Mouse (Mus musculus): ENCODE results near the gene Ptpdc1.

Ptpdc1 gene

DNA sequence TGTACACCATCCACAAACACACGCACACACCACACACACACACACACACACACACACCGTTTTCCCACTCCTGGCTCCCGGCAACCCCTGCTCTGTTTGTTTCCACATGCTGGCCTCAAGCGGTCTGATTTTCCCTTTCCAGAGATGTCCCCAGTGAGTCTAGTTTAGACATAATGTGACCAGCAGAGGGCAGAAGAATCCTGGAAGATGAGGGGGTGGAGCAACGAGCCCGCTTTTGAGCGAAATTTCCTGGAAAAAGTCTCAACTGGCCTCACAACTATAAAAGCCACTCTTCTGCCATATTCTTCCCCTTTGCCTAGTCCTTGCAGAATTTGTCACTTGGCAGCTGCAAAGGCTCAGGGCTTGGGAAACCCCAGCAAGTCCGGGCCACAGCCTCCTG is 30.2 kb upstream of the Ptpdc1 start:
- peak; percentile 83 for DNase-seq (ENCODE audit: low read depth, low spot score)

GRCm38 (mm10) chr13:48653788-48654770 is 28.6 kb upstream of the Ptpdc1 start:
- DNase-seq (ENCODE audit: low read depth, low spot score): peak; percentile 52

DNA sequence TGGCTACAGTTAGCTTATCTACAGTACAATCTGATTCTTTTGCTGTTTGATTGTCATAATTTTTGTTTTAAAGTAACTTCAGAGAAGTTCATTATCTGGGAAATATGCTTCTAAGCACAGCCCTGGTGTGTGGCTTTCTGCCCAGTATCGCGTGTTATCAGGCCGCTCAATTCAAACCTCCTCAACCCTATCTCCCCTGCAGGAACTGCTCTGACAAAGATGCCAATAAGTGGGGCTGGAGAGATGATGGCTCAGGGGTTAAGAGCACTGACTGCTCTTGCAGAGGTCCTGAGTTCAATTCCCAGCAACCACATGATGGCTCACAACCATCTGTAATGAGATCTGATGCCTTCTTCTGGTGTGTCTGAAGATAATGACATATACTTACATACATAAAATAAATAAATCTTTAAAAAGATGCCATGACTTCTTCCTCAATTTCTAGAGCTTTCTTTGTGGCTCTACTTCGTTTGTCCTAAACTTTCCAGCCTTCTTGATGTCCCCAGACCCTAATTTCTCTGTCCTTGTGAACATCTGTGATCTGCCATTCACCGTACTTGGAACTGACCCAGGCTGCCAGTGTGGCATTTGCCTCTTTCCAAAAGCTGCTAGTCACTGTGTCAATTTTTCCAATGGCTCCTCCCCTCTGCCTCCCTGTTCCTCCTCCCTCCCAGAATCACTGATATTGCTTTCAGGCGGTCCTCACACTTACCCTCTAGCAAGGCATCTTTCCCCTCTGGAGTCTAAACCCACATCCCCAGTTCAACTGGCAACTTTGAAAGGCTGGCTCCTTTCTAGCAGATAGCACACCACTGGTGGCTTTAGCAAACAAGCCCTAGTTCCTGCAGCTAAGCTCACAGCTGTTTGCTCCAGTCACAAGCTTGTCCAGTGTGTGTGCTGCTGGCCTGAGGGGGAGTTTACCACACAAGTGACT is 25.9 kb upstream of the Ptpdc1 start:
- no peak for DNase-seq (ENCODE audit: low read depth, low spot score)

DNA sequence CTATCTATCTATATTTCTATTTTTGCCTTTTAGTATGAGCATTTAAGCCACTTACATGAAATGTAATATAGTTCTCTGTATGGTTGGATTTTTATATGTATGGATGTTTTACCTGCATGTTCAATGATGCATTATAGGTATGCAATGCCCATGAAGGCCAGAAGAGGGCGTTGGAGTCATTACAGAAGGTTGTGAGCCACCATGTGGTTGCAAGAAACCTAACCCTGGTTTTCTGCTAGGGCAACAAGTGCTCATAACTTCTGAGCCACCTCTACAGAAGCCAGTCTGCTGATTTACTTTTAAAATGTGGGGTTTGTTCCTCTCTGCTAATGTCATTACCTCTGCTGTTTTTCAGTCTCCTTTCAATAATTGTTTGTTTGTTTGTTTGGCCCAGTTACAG is 25.2 kb upstream of the Ptpdc1 start:
- DNase-seq (ENCODE audit: low read depth, low spot score): peak; percentile 78

DNA sequence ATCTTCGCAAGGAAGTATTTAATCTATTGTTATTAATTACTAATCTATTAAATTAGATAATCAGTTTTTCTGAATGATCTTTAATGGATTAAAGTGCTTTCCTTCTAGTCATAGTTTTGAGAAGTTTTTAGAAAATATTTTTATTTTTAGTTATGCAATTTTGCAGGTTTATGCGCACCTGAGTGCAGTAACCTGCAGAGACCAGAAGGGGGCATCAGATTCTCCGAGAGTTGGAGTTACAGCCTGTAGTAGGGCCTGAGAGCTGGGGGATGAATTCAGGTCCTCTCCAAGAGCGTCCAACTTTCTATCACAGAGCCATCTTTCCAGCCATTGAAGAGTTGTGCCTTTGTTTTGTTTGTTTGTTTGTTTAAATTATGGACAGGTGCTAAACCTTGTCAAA is 21.2 kb upstream of the Ptpdc1 start:
- DNase-seq (ENCODE audit: low read depth, low spot score): no peak

GRCm38 (mm10) chr13:48643991-48644390 is 18.5 kb upstream of the Ptpdc1 start:
- no peak for DNase-seq (ENCODE audit: low read depth, low spot score)

DNA sequence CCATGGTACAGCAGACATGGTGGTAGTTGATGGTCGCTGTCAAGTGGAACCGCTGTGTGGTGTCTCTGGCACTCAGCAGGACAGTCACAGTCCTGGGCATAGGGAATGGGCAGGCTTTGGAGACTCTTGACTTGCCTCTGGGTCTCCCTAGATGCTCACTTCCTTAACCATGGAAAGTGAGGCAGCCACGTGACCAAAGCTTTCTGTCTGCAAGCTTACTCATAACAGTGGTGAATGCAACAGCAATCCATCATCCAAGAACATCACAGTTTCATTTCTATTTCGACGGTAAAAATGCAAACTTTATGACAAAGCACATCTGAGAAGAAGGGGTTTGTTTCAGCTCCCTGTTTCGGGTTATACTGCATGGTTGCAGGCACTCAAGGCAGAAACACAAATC is 17.6 kb upstream of the Ptpdc1 start:
- DNase-seq (ENCODE audit: low read depth, low spot score): no peak

DNA sequence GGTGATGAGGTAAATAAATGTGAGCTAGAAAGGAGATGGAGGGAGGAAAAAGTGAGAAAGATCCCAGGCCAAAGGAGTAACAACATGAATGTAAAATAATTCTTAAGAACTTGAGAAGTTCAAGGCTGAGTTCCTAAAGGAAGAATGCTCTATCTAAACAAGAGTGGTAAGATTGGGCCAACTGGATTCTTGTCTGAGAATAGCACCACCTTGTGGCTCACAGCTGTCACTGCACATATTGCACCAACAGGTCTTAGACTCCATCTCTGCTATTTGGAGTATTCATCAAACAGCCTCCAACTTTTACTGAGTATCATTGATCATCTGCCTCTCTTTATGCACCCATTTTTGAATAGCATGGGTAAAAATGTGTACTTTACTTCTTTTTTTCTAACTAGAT is 14.1 kb upstream of the Ptpdc1 start:
- DNase-seq (ENCODE audit: low read depth, low spot score): peak; percentile 72

DNA sequence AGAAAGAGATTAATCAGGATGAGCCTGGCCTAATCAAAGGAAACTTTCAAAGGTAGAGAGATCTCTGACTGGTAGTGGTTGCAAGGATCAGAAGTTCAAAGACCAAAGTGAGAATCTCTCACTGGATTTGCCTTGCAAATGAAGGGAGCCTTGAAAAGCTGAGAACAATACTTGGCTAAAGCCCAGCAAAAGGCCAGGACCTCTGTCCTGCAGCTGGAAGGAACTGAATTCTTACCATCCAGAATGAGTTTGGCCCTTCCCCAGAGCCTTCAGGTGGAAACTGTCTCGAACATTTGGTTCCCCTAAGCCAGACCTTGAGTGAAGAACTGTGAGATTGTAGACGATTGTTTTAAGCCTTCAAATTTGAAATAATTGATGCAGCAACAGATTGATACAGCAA is 12.2 kb upstream of the Ptpdc1 start:
- no peak for DNase-seq (ENCODE audit: low read depth, low spot score)

DNA sequence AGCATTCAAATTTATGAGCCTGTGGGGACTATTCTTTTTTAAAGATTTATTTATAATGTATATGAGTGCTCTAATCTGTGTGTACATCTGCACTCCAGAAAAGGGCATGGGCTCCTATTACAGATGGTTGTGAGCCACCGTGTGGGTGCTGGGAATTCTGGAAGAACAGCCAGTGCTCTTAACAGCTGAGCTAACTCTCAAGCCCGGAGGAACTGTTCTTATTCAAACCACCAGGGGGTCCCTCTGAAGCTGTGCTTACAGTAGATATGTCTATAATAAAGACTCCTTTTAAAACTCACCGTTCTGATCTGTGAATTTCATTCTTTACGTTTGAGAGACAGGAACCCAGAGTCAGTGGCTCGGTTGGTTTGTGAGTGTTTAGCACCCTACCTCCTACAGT is 6.2 kb upstream of the Ptpdc1 start:
- DNase-seq (ENCODE audit: low read depth, low spot score): peak; percentile 22

DNA sequence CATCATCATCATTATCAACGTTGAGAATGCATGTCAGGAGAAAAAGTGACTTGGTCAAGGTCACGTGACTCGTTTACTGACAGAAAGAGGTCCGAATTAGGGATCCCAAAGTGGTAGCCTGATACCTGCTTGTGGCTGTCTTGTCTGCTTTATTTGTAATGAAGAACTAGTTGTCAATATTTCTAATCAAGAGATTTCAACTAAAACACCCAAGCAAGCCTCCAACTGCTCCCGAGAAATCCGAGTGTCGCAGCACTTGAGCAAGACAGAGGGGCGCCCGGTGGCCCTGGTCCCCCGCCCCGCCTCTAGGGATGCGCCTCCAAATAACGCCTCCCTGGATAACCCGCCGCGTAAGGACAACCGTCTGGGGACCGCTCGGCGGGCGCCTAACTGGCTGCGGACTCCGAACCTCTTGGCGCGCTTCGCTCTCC is 481 bp downstream of the Ptpdc1 start:
- DNase-seq (ENCODE audit: low read depth, low spot score): peak; percentile 32

GRCm38 (mm10) chr13:48618890-48619289 is 6.6 kb downstream of the Ptpdc1 start:
- DNase-seq (ENCODE audit: low read depth, low spot score): no peak

DNA sequence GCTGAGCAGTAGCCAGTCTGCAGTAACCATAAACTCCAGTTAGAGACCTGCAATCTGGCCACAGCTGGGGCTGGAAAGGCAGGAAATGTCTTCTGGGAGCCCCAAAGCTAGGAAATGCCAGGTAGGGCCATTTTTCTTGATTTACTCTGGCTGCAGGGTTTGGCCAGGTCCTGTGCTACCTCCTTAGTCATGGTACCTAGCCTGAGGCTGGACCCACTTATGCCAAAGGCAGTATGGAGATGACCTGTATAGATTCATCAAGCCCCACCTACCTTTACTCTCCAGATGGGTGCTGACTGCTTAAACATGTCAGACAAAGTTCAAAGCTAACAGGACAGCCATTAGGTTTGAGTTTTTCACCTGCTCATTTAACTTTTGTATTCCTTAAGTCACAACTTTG is 7.7 kb downstream of the Ptpdc1 start:
- DNase-seq (ENCODE audit: low read depth, low spot score): no peak

- no peak for DNase-seq (ENCODE audit: low read depth, low spot score)
These were observed 10.9 kb downstream of the Ptpdc1 start for GRCm38 (mm10) chr13:48614525-48614924.

GRCm38 (mm10) chr13:48609106-48609505 is 16.4 kb downstream of the Ptpdc1 start:
- DNase-seq (ENCODE audit: low read depth, low spot score): no peak

GRCm38 (mm10) chr13:48604591-48604990 is 20.9 kb downstream of the Ptpdc1 start:
- no peak for DNase-seq (ENCODE audit: low read depth, low spot score)

GRCm38 (mm10) chr13:48603296-48603695 is 22.2 kb downstream of the Ptpdc1 start:
- DNase-seq (ENCODE audit: low read depth, low spot score): peak; percentile 58

- no peak for DNase-seq (ENCODE audit: low read depth, low spot score)
These were observed 30.9 kb downstream of the Ptpdc1 start for GRCm38 (mm10) chr13:48594605-48595004.

GRCm38 (mm10) chr13:48594031-48594430 is 31.4 kb downstream of the Ptpdc1 start:
- DNase-seq (ENCODE audit: low read depth, low spot score): no peak

GRCm38 (mm10) chr13:48593181-48593580 is 32.3 kb downstream of the Ptpdc1 start:
- peak; percentile 39 for DNase-seq (ENCODE audit: low read depth, low spot score)

DNA sequence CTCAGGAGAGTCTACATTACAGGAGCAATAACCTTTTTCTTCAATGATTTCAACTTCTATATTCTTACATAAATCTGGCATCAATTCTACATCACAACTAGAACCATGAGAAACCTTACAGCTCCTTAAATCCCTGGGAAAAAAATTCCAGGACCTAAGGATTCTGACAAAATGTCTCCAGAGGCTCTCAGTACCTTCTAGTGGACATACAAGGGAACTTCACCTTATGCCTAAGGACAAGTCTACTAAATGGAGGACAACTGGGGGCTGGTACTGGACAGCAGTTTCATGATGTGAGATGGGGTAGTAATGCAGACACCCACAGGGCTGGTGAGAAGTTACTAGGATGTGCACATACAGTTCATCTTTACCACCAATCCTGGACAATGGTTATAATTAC is 34.7 kb downstream of the Ptpdc1 start:
- DNase-seq (ENCODE audit: low read depth, low spot score): no peak

DNA sequence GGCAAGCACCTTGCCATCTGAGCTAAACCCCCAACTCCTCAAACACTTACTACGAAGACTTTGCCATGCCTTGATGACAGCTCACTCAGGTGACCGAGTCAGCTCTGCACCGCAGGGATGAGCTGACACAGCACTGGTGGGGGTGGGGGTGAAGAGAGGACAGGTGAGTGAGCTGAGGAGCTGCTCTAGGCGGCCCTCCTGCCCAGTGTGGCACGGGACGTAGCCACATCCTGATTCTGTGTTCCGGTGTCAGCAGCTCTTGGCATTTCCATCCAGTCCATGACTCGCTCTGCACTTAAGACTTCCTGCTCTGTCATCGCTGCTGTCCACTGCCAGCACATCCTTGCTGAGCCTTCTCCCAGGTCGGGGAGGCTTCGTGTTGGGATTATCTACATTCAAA is 38.1 kb downstream of the Ptpdc1 start:
- DNase-seq (ENCODE audit: low read depth, low spot score): no peak
